8 mouse cellular contexts compared by ENCODE assay signal in the genomic region with DNA sequence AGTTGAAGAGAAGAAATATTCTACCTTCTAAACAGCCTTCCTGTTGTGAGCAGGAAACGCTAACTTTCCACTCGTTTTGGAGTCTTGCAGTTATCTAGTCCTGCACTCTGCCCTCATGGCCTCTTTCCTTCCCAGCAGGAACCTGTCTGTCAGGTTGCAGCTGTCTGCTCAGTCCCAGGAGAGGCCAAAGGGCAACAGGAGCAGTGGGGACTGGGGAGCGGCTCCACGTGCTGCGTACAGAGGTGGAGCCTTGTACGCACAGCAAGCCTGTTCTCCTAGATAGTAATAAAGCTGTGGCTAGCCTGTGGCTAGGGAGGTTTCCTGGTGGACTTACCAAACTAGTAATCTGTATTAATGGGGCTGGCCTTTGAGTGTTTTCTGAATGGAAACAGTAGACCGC. TPM values are rescaled to one million over a fixed set of nuclear protein-coding genes. Genes with fewer than 3 reads are reported as not detected.
DNase-seq lines count a peak whose midpoint lies in the region; ATAC-seq lines count a peak whose summit lies in the region.
"Had no signal": no experiment of that assay in that cellular context is flagged by ENCODE, and none has a peak within 500 bp of the region (broad histone marks: within the 10 kb centered on the region; RNA-seq: fewer than 3 reads in every experiment).

No protein-coding gene starts in this region.

- no peak overlapping the region; the same call in 1 of the 2 replicates for H3K27ac ChIP-seq in embryonic facial prominence, embryonic 14.5 days (replicated peaks; ENCODE audit: low read depth, low read length)
- peak overlapping the region; percentile 61 for H3K27ac ChIP-seq in limb, embryonic 10.5 days

- no peak overlapping the region for H3K9ac ChIP-seq in embryonic facial prominence, embryonic 14.5 days (ENCODE audit: low read depth, low read length)

- H3K36me3 ChIP-seq in embryonic facial prominence, embryonic 14.5 days (ENCODE audit: control insufficient read depth, insufficient read depth, low read length) = peaks cover 3% of the 10 kb centered on the region; the same call in 1 of the 2 replicates
- peaks cover 13% of the 10 kb centered on the region for H3K36me3 ChIP-seq in limb, embryonic 10.5 days

- no peak overlapping the region for H3K4me3 ChIP-seq in embryonic facial prominence, embryonic 14.5 days (ENCODE audit: low read depth, low read length)
- H3K4me3 ChIP-seq in limb, embryonic 10.5 days = no peak overlapping the region
- H3K4me3 ChIP-seq: myocyte had no signal

- peak; percentile 34 for DNase-seq in retina, embryonic 14.5 days (ENCODE audit: low spot score)
- DNase-seq in retina, postnatal 1 day = no peak
- peak; percentile 50 for DNase-seq in embryonic facial prominence, embryonic 14.5 days (ENCODE audit: low spot score)
- DNase-seq in limb, embryonic 10.5 days (ENCODE audit: low spot score) = peak; percentile 47
- DNase-seq in yolk sac, embryonic 10.5 days (ENCODE audit: low spot score) = peak; percentile 90
- no peak for DNase-seq in thymus, adult 18-20 months
- no peak for DNase-seq in thymus, postnatal 0 days (ENCODE audit: low spot score)

- H3K4me2 ChIP-seq in embryonic facial prominence, embryonic 14.5 days (ENCODE audit: low read depth, low read length) = no peak overlapping the region

- 22% methylated on average over 7 of the region's 7 CpGs for WGBS in embryonic facial prominence, embryonic 14.5 days
- 21% methylated on average over 7 of the region's 7 CpGs for WGBS in limb, embryonic 10.5 days

- H3K27me3 ChIP-seq in embryonic facial prominence, embryonic 14.5 days (replicated peaks; ENCODE audit: control insufficient read depth, insufficient read depth, low read length) = no peaks in the 10 kb centered on the region
- H3K27me3 ChIP-seq in limb, embryonic 10.5 days (ENCODE audit: low read depth, poor library complexity, severe bottlenecking) = no peaks in the 10 kb centered on the region

- 0 out of 2 replicates have a peak, but pooled peaks have one; percentile 44 for ATAC-seq in embryonic facial prominence, embryonic 14.5 days (ENCODE audit: low read depth)

- no peaks in the 10 kb centered on the region for H3K4me1 ChIP-seq in embryonic facial prominence, embryonic 14.5 days (ENCODE audit: control insufficient read depth, insufficient read depth, low read length)
- peaks cover 15% of the 10 kb centered on the region for H3K4me1 ChIP-seq in limb, embryonic 10.5 days

- H3K9me3 ChIP-seq in embryonic facial prominence, embryonic 14.5 days (ENCODE audit: control insufficient read depth, low read length) = no peaks in the 10 kb centered on the region
- H3K9me3 ChIP-seq in limb, embryonic 10.5 days (replicated peaks) = no peaks in the 10 kb centered on the region

RNA-seq across cellular contexts. Expression of gene Synj2, which starts 48.0 kb away (rescaled TPM):
- polyA plus RNA-seq in embryonic facial prominence, embryonic 14.5 days (2014; fragmentation: Nextera tagmentation; extraction: Ambion mirVana) = 4.3 and 4.7 TPM in 2 replicates
- polyA plus RNA-seq in limb, embryonic 10.5 days (2016; fragmentation: Nextera tagmentation; extraction: Ambion mirVana) = 0.75 and 1.1 TPM in 2 replicates
- 4.2 and 4.5 TPM in 2 replicates for polyA plus RNA-seq in thymus, postnatal 0 days (2015; fragmentation: Nextera tagmentation; extraction: Ambion mirVana)

RNA-seq across cellular contexts. Expression of gene Snx9, which starts 52.0 kb away (rescaled TPM):
- 37.5 and 40.9 TPM in 2 replicates for polyA plus RNA-seq in embryonic facial prominence, embryonic 14.5 days (2014; fragmentation: Nextera tagmentation; extraction: Ambion mirVana)
- polyA plus RNA-seq in limb, embryonic 10.5 days (2016; fragmentation: Nextera tagmentation; extraction: Ambion mirVana) = 18.4 and 19.4 TPM in 2 replicates
- 15.4 and 15.9 TPM in 2 replicates for polyA plus RNA-seq in thymus, postnatal 0 days (2015; fragmentation: Nextera tagmentation; extraction: Ambion mirVana)

Comparison
In these comparisons a context has a peak if more than half of its experiments do, and no peak if none do; other contexts are left out.
1. DNase-seq: peak in retina, embryonic 14.5 days (single experiment), embryonic facial prominence, embryonic 14.5 days (single experiment), limb, embryonic 10.5 days (single experiment) and yolk sac, embryonic 10.5 days (single experiment); none in retina, postnatal 1 day (single experiment), thymus, adult 18-20 months (0 of 2) and thymus, postnatal 0 days (single experiment).